Mouse (Mus musculus): ENCODE measurements at regions not wholly inside any gene's neighbourhood (a gene's known extent, or its start where the extent isn't known, plus 50 kb on each side); places are given as distances from the start of the nearest gene placed in this dataset.

- H3K4me1 ChIP-seq (ENCODE audit: control insufficient read depth, insufficient read depth, low read length) = no peaks in the 10 kb centered on the region
- 68% methylated on average over 2 of the region's 2 CpGs for WGBS
- no peak overlapping the region for H3K4me3 ChIP-seq (replicated peaks; ENCODE audit: extremely low read depth, low read depth, low read length)
- no peak for DNase-seq
- TF ChIP-seq CTCF (IDR thresholded peaks at IDR 0.05; ENCODE audit: insufficient read depth, low read length) (no peak), POLR2A (IDR thresholded peaks at IDR 0.05; ENCODE audit: borderline replicate concordance, extremely low read depth, low read depth, low read length) (no peak)
Observed at GRCm38 (mm10) chr5:7539812-7540645, 195.5 kb upstream of the Zfp804b start.

- no peak for DNase-seq
- Histone ChIP-seq H3K4me3 (replicated peaks; ENCODE audit: extremely low read depth, low read depth, low read length) (no peak overlapping the region), H3K4me1 (ENCODE audit: control insufficient read depth, insufficient read depth, low read length) (no peaks in the 10 kb centered on the region)
- TF ChIP-seq POLR2A (IDR thresholded peaks at IDR 0.05; ENCODE audit: borderline replicate concordance, extremely low read depth, low read depth, low read length) = no peak
- no peak for TF ChIP-seq CTCF (IDR thresholded peaks at IDR 0.05; ENCODE audit: insufficient read depth, low read length)
- WGBS = 67% methylated on average over 4 of the region's 4 CpGs
Observed at GRCm38 (mm10) chr5:7540646-7541038, 196.1 kb upstream of the Zfp804b start.

DNA sequence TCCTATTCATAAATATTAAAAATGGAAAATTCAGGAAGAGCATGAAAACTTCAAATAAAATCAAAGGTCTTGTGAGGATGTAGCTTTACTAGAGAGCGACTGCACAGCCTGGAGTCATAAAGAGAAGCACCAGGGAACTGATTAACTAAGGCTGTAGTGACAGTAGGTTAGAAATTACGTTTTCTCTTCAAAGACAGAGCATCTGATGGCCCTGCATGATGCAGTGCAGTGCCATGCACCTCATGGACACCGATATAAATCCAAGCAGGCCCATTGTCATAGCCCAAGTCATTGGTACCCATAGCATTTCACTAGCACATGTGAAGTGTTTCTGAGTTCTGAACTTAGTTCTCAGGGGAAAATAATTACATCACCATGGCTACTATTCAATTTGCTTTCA, 199.3 kb upstream of the Zfp804b start:
- 68% methylated on average over 3 of the region's 3 CpGs for WGBS
- TF ChIP-seq POLR2A (IDR thresholded peaks at IDR 0.05; ENCODE audit: borderline replicate concordance, extremely low read depth, low read depth, low read length) (no peak), CTCF (IDR thresholded peaks at IDR 0.05; ENCODE audit: insufficient read depth, low read length) (no peak)
- no peak for DNase-seq

GRCm38 (mm10) chr5:7580413-7580812, 235.9 kb upstream of the Zfp804b start:
- Histone ChIP-seq H3K4me1 (ENCODE audit: control insufficient read depth, insufficient read depth, low read length) (no peaks in the 10 kb centered on the region), H3K4me3 (replicated peaks; ENCODE audit: extremely low read depth, low read depth, low read length) (no peak overlapping the region)
- DNase-seq = no peak
- TF ChIP-seq CTCF (IDR thresholded peaks at IDR 0.05; ENCODE audit: insufficient read depth, low read length) (no peak), POLR2A (IDR thresholded peaks at IDR 0.05; ENCODE audit: borderline replicate concordance, extremely low read depth, low read depth, low read length) (no peak)
- 53% methylated on average over 2 of the region's 2 CpGs for WGBS

More for the DNA sequence above, 199.3 kb upstream of the Zfp804b start:
- Histone ChIP-seq H3K4me3 (replicated peaks; ENCODE audit: extremely low read depth, low read depth, low read length) (no peak overlapping the region), H3K4me1 (ENCODE audit: control insufficient read depth, insufficient read depth, low read length) (no peaks in the 10 kb centered on the region)

- DNase-seq = no peak
- TF ChIP-seq POLR2A (IDR thresholded peaks at IDR 0.05; ENCODE audit: borderline replicate concordance, extremely low read depth, low read depth, low read length) = no peak
- TF ChIP-seq CTCF (IDR thresholded peaks at IDR 0.05; ENCODE audit: insufficient read depth, low read length) = no peak
- H3K4me1 ChIP-seq (ENCODE audit: control insufficient read depth, insufficient read depth, low read length) = no peaks in the 10 kb centered on the region
- H3K4me3 ChIP-seq (replicated peaks; ENCODE audit: extremely low read depth, low read depth, low read length) = no peak overlapping the region
Observed at GRCm38 (mm10) chr5:7586547-7586946, 242.0 kb upstream of the Zfp804b start.

GRCm38 (mm10) chr5:7600418-7600817, 255.9 kb upstream of the Zfp804b start:
- DNase-seq = no peak

GRCm38 (mm10) chr5:7607517-7607916, 263.0 kb upstream of the Zfp804b start:
- Histone ChIP-seq H3K4me1 (ENCODE audit: control insufficient read depth, insufficient read depth, low read length) (no peaks in the 10 kb centered on the region), H3K4me3 (replicated peaks; ENCODE audit: extremely low read depth, low read depth, low read length) (no peak overlapping the region)
- TF ChIP-seq POLR2A (IDR thresholded peaks at IDR 0.05; ENCODE audit: borderline replicate concordance, extremely low read depth, low read depth, low read length) (no peak), CTCF (IDR thresholded peaks at IDR 0.05; ENCODE audit: insufficient read depth, low read length) (no peak)
- no peak for DNase-seq

More at GRCm38 (mm10) chr5:7600418-7600817, 255.9 kb upstream of the Zfp804b start:
- H3K4me3 ChIP-seq (replicated peaks; ENCODE audit: extremely low read depth, low read depth, low read length) = no peak overlapping the region
- WGBS = 54% methylated on average over 1 of the region's 1 CpGs
- TF ChIP-seq CTCF (IDR thresholded peaks at IDR 0.05; ENCODE audit: insufficient read depth, low read length) = no peak
- TF ChIP-seq POLR2A (IDR thresholded peaks at IDR 0.05; ENCODE audit: borderline replicate concordance, extremely low read depth, low read depth, low read length) = no peak
- H3K4me1 ChIP-seq (ENCODE audit: control insufficient read depth, insufficient read depth, low read length) = no peaks in the 10 kb centered on the region

DNA sequence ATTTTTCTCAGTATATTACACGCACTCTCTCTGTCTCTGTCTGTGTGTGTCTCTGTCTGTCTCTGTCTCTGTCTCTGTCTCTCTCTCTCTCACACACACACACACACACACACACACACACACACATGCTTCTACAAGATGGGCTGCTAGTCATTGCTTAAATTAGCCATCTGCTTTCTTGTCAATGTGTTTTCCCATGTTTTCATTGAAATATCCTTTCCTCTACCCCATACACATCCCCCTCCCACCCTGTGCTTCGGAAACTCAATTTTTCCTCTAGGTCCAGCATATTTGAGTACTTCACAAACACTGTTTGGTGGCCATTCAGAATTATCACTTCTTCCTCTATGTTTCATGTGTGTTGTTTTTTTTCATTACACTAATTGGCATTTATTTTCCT, 263.4 kb upstream of the Zfp804b start:
- no peak for DNase-seq
- Histone ChIP-seq H3K4me3 (replicated peaks; ENCODE audit: extremely low read depth, low read depth, low read length) (no peak overlapping the region), H3K4me1 (ENCODE audit: control insufficient read depth, insufficient read depth, low read length) (no peaks in the 10 kb centered on the region)
- WGBS = 88% methylated on average over 2 of the region's 2 CpGs
- TF ChIP-seq CTCF (IDR thresholded peaks at IDR 0.05; ENCODE audit: insufficient read depth, low read length) (no peak), POLR2A (IDR thresholded peaks at IDR 0.05; ENCODE audit: borderline replicate concordance, extremely low read depth, low read depth, low read length) (no peak)

DNA sequence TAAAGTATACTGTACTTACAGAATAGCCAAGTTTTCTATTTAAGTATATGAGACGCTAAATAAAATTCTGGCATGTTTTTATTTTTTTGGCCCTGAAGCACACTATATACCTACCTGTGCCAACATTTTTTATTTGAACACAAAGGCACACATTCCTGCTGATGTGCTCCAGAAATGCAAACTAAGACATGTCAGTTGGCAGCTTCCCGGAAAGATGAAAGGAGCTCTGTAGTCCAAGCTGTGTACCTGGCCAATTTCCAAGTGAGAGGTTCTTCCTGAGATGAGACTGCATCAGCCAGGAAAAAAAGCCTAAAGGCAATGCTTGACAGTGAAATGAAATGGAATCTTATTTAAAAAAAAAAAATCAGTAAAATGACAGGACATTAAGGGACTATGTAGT, 305.0 kb upstream of the Steap4 start:
- Histone ChIP-seq H3K4me3 (replicated peaks; ENCODE audit: extremely low read depth, low read depth, low read length) (no peak overlapping the region), H3K4me1 (ENCODE audit: control insufficient read depth, insufficient read depth, low read length) (no peaks in the 10 kb centered on the region)
- WGBS = 27% methylated on average over 2 of the region's 2 CpGs
- TF ChIP-seq POLR2A (IDR thresholded peaks at IDR 0.05; ENCODE audit: borderline replicate concordance, extremely low read depth, low read depth, low read length) (no peak), CTCF (IDR thresholded peaks at IDR 0.05; ENCODE audit: insufficient read depth, low read length) (no peak)
- no peak for DNase-seq

DNA sequence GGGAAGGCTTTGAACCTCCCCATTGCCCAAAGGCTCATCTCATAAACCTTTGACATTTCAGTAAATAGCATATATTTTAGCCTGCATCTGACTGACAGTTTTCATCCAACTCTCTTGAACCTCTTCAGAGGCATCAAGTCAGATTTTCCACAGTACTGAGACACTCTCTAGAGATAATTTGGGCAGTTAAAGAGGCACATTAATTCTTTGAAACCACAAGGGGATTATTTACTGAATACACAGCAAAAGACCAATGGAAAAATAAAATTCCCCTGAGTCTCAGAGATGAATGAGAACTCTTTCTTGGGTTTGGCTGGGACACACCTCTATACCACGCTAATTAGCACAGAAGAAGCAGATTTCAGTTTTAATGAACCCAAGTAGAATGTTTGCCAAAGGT, 258.5 kb upstream of the Steap4 start:
- WGBS = 70% methylated on average over 1 of the region's 1 CpGs

More for the DNA sequence above, 258.5 kb upstream of the Steap4 start:
- Histone ChIP-seq H3K4me3 (replicated peaks; ENCODE audit: extremely low read depth, low read depth, low read length) (no peak overlapping the region), H3K4me1 (ENCODE audit: control insufficient read depth, insufficient read depth, low read length) (no peaks in the 10 kb centered on the region)
- no peak for DNase-seq
- TF ChIP-seq CTCF (IDR thresholded peaks at IDR 0.05; ENCODE audit: insufficient read depth, low read length) (no peak), POLR2A (IDR thresholded peaks at IDR 0.05; ENCODE audit: borderline replicate concordance, extremely low read depth, low read depth, low read length) (no peak)

Data from lung, adult 2 months (tissue).